Mouse (Mus musculus) limb, embryonic 11.5 days (tissue): ENCODE measurements around the gene Pld5. TPM values are rescaled to one million over a fixed set of nuclear protein-coding genes. Genes with fewer than 3 reads are reported as not detected.

Experiments
- ATAC-seq: fragments of 200-750 bp; cut with Nextera tagmentation; 2 replicates; pipeline ENCODE4 v1.8.0; 2017; ENCODE audit warnings: low read depth; ENCODE audit not compliant: insufficient number of reproducible peaks, low FRiP score, low TSS enrichment
- DNase-seq: peaks from one replicate; pipeline ENCODE4 v3.0.0-alpha.2; 2015; ENCODE audit warnings: low spot score
- H3K27ac ChIP-seq: fragments of 300-500 bp; sonication (generic); replicated peaks from 2 replicates; pipeline ENCODE4 v1.5.1; 2014; ENCODE audit warnings: low read depth, mild to moderate bottlenecking, low read length
- H3K27me3 ChIP-seq: fragments of 300-500 bp; sonication (generic); 2 replicates; pipeline ENCODE4 v1.6.1; 2014; ENCODE audit warnings: mild to moderate bottlenecking, low read length, mixed read lengths; ENCODE audit not compliant: control insufficient read depth, insufficient read depth
- H3K36me3 ChIP-seq: fragments of 300-500 bp; sonication (generic); 2 replicates; pipeline ENCODE4 v1.6.1; 2014; ENCODE audit warnings: mild to moderate bottlenecking, low read length, moderate library complexity, mixed read lengths; ENCODE audit not compliant: control insufficient read depth, insufficient read depth
- H3K4me1 ChIP-seq: fragments of 300-500 bp; sonication (generic); 2 replicates; pipeline ENCODE4 v1.6.1; 2014; ENCODE audit warnings: low read length, mixed read lengths; ENCODE audit not compliant: control insufficient read depth, insufficient read depth
- H3K4me2 ChIP-seq: fragments of 300-500 bp; sonication (generic); 2 replicates; pipeline ENCODE4 v1.6.1; 2014; ENCODE audit warnings: low read depth, mild to moderate bottlenecking, moderate library complexity; ENCODE audit not compliant: severe bottlenecking
- H3K4me3 ChIP-seq: fragments of 300-500 bp; sonication (generic); 2 replicates; pipeline ENCODE4 v1.5.1; 2014; ENCODE audit warnings: low read depth, low read length
- H3K9ac ChIP-seq: fragments of 300-500 bp; sonication (generic); 2 replicates; pipeline ENCODE4 v1.6.1; 2014; ENCODE audit warnings: mild to moderate bottlenecking, low read length
- H3K9me3 ChIP-seq: fragments of 300-500 bp; sonication (generic); 2 replicates; pipeline ENCODE4 v1.6.1; 2016; ENCODE audit warnings: low read length; ENCODE audit not compliant: control insufficient read depth
- WGBS: fragments of 180-500 bp; shearing (Covaris S2); extraction: QIAGEN DNeasy Blood & Tissue Kit; methylation state at CpG from one replicate; pipeline ENCODE4 v1.1.7; 2014; 5-methylcytosine and 5-hydroxymethylcytosine counted together
- polyA plus RNA-seq: library from polyadenylated mRNA; unstranded; fragments of >200 nt; fragmentation: Nextera tagmentation; extraction: Ambion mirVana; gene quantifications from 2 replicates; pipeline ENCODE4 v1.2.1, GENCODE M21; 2014

Pld5 gene
- 0.16 and 0.27 TPM in 2 replicates for polyA plus RNA-seq

DNA sequence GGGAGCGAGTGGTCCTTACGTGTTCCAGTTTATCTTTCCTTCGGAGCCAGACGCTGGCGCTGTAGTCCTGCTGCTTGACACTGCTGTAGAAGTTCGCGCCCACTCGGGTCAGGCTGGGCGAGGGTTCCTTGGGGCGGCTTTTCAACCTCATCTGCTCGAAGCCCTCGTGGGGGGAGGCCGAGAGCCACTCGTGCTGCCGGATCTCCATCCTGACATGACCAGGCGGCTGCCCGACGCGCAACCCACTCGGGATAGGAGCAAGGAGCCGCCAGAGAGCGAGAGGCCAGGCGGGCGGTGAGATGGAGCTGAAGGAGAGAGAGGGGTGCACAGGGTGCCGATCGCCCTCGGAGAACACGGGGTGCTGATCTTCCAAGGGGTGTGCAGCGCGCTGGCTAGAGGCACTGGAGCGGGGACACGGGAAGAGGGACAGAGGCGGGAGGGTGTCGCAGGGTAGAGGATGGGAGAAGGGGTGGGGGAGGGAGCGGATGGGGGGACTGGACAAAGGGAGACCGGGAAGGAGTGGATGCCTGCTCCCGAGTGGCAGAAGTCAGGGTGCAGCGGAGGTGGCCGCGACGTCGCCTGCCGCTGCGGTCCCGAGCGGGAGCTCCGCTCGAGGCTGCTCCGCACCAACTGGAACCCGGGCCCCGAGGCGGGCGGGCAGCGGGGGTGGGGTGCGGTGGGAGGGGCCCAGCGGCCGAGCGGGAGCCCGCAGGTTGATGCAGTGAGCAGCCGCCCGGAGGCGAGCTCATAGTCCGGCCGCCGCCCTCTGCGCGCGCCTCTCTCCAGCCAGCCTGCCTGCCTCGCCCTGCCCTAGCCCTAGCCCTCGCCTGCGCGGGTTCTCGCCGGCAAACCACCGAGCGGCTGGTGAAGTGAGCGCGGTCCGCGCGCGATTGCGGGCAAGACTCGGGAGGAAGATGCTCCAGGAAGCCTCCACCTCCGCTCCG is at the start of gene Pld5:
Pld5 (minus strand) TSS at position 646 of the 944 bp plus-strand sequence.
- peak within 1 kb of the TSS; percentile 94 for H3K4me2 ChIP-seq
- no peaks in the 10 kb centered on the region for H3K36me3 ChIP-seq
- no peak within 1 kb of the TSS for H3K27ac ChIP-seq
- peaks cover 24% of the 10 kb centered on the region for H3K27me3 ChIP-seq
- WGBS = under 1% methylated on average over 81 of the region's 86 CpGs
- ATAC-seq (peak; percentile 90), DNase-seq (peak; percentile 69)
- no peaks in the 10 kb centered on the region for H3K9me3 ChIP-seq
- no peaks in the 10 kb centered on the region for H3K4me1 ChIP-seq
- peak within 1 kb of the TSS; percentile 54 for H3K4me3 ChIP-seq
- peak within 1 kb of the TSS; percentile 48 for H3K9ac ChIP-seq

DNA sequence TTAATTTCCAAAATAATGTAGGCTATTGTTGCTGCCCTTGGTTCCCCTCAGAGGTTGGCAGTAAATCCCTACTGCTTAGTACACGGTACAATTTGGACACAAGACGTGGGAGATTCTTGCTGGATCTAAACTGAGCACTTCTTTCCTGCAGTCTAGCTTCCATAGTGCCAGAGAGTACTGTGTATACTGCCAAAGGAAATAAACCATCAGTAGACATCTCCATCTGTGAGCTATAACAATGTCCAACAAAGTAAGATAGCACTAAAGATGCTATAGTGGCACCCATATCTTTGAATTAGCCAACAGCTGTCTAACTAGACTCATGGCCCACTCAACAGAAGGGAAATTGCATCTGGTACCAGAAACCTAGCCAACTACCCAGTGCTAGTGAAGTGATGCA is 40.0 kb upstream of the Pld5 start:
- Histone ChIP-seq H3K4me1 (no peaks in the 10 kb centered on the region), H3K9me3 (no peaks in the 10 kb centered on the region), H3K27ac (no peak overlapping the region), H3K4me2 (no peak overlapping the region), H3K36me3 (no peaks in the 10 kb centered on the region), H3K4me3 (no peak overlapping the region), H3K9ac (no peak overlapping the region), H3K27me3 (no peaks in the 10 kb centered on the region)
- DNase-seq = no peak
- no peak for ATAC-seq
- 90% methylated on average over 2 of the region's 2 CpGs for WGBS

DNA sequence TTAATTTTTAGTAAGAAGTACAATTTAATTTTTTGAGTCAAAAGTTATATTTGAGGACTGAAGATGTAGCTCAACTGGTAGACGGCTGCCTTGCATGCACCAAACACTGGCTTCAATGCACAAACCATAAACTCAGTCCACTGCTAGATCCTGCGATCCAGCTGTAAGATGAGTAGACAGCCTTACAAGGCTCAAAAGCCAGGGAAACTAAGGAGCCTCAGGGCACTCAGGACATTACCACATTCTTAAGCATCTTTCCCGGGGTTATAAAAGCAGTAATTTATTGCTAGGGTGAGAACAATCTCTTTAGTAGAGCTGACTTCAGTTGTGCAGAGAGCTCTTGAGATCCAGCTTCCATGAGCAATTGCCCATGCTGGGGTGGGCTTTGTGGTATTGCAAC is 35.1 kb upstream of the Pld5 start:
- DNase-seq = no peak
- no peak for ATAC-seq
- Histone ChIP-seq H3K4me2 (no peak overlapping the region), H3K4me3 (no peak overlapping the region), H3K9me3 (no peaks in the 10 kb centered on the region), H3K9ac (no peak overlapping the region), H3K27ac (no peak overlapping the region), H3K4me1 (no peaks in the 10 kb centered on the region), H3K36me3 (no peaks in the 10 kb centered on the region), H3K27me3 (no peaks in the 10 kb centered on the region)
- 33% methylated on average over 3 of the region's 3 CpGs for WGBS

DNA sequence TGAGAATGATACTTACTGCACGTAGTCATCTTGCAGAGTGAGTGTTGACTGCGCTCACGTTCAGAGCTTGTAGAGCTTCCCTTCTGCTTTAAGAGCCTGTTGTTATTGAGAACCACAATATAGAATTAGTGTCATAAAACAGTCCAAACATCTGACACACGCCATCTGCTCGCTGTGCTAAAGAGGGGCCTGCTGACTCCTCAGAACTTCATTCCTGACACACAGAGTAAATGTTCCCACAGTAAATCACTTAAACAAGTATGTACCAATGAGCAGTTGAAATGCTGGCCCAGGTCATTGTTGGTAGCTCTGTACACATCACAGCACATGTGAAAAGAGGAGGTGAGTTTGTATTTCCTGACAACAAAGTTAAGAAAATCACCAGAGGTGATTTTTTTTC is 14.3 kb upstream of the Pld5 start:
- 59% methylated on average over 5 of the region's 5 CpGs for WGBS
- Histone ChIP-seq H3K4me1 (no peaks in the 10 kb centered on the region), H3K4me2 (no peak overlapping the region), H3K27me3 (no peaks in the 10 kb centered on the region), H3K36me3 (no peaks in the 10 kb centered on the region), H3K27ac (no peak overlapping the region), H3K9me3 (no peaks in the 10 kb centered on the region), H3K4me3 (no peak overlapping the region), H3K9ac (no peak overlapping the region)
- DNase-seq (no peak), ATAC-seq (no peak)

DNA sequence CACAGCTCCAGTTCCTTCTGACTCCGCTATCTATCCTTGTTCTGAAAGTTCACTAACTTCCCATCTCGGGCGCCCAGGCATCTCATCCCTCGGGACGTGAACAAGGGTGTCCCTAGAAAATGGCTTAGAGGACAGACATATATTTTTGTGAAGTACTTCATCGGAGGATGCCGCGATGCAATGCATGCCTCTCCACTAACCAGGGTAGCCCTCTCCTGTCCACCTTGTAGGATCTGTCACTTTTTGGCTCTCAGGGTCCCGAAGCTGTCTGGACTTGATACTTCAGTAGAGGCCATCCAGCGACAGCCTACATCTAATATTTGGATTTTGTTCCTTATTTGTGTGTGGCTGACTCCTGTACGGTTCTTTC is 484 bp upstream of the Pld5 start:
- Histone ChIP-seq H3K9me3 (no peaks in the 10 kb centered on the region), H3K27me3 (peaks cover 24% of the 10 kb centered on the region), H3K4me3 (peak overlapping the region; percentile 54), H3K4me2 (peak overlapping the region; percentile 94), H3K4me1 (no peaks in the 10 kb centered on the region), H3K27ac (no peak overlapping the region), H3K36me3 (no peaks in the 10 kb centered on the region), H3K9ac (no peak overlapping the region; the same call in 1 of the 2 replicates)
- ATAC-seq = 0 out of 2 replicates have a peak, but pooled peaks have one; percentile 7
- no peak for DNase-seq
- WGBS = 15% methylated on average over 11 of the region's 11 CpGs

DNA sequence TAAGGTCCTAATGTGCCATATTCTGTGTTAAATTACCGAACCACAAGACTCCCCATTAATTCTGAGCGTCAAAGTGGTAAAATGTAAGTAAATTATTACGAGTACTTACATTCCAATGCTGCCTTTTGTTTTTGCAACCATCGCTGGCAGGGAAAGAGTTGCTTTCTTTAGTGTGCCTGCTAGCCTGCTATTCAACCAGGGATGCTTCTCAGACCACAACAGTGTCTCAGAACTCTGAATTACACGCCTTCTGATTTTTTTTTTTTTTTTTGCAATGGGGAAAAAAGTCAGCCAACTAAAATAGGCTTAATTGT is 26.4 kb downstream of the Pld5 start:
- H3K9ac ChIP-seq = no peak overlapping the region
- no peak overlapping the region for H3K27ac ChIP-seq
- H3K4me3 ChIP-seq = no peak overlapping the region
- no peak for ATAC-seq
- H3K9me3 ChIP-seq = no peaks in the 10 kb centered on the region
- no peaks in the 10 kb centered on the region for H3K36me3 ChIP-seq
- WGBS = 86% methylated on average over 5 of the region's 5 CpGs
- no peaks in the 10 kb centered on the region for H3K4me1 ChIP-seq
- no peak overlapping the region for H3K4me2 ChIP-seq
- DNase-seq = no peak
- H3K27me3 ChIP-seq = no peaks in the 10 kb centered on the region

DNA sequence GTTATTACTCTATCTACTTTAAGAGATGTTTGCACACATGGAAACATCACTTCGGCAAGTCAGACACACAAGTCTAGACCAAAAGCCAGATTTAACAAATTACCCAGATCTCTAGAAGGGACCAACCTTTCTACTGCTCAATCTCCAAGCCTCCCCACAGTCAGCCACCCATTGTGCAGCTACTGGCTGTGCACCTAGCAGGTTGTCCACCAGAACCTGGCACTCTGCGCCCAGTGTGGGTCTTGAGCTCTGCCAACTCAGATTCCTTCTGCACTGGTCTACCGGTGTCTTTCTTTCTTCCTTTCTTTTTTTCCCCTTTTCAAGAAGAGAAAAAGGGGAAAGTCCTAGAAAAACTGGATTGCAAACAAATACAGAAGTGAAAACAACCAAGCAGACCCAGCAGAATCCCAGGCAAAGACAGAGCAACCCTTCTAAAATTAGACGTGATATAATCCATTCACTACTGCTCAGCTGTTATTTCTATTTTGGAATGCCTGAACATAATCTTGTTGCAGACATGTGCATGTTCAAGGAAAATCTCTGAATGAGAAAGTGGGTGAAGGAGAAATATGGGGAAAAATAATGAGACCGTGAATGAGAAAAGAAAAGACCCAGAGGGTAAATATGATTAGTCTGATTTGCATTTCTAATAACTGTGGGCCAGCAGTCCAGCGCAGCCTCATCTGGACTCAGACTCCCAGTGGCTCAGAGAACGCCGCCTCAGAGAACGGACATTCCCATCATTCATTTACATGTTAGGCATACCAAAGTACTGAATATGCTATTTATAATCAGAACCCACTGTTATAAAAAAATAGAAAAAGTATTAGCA is 27.0 kb downstream of the Pld5 start:
- DNase-seq (no peak), ATAC-seq (no peak)
- H3K4me1 ChIP-seq = no peaks in the 10 kb centered on the region
- no peaks in the 10 kb centered on the region for H3K36me3 ChIP-seq
- WGBS = 88% methylated on average over 9 of the region's 9 CpGs
- no peak overlapping the region for H3K9ac ChIP-seq
- H3K4me2 ChIP-seq = no peak overlapping the region
- no peaks in the 10 kb centered on the region for H3K27me3 ChIP-seq
- H3K27ac ChIP-seq = no peak overlapping the region
- no peaks in the 10 kb centered on the region for H3K9me3 ChIP-seq
- no peak overlapping the region for H3K4me3 ChIP-seq

DNA sequence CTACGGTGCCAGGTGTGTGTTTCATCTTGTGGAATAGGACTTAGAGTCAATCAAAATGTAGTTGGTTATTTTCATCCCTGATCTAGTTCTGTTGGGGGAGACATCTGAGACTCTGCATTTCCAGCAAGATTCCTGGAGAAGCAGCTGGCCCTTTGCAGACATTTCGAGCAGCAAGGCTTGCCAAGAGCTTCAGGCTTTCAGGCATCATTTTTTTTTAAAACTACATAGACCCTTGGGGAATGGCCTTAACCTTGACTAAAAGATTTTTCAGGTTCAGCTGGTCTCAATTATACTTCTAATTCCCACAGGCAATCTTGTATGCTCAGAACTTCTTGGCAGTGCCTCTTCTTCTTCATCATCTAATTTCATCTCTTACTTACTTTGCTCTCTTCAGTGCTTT is 35.9 kb downstream of the Pld5 start:
- H3K27me3 ChIP-seq = no peaks in the 10 kb centered on the region
- no peaks in the 10 kb centered on the region for H3K36me3 ChIP-seq
- H3K4me3 ChIP-seq = no peak overlapping the region
- H3K4me2 ChIP-seq = no peak overlapping the region
- DNase-seq (no peak), ATAC-seq (no peak)
- 90% methylated on average over 2 of the region's 2 CpGs for WGBS
- no peak overlapping the region for H3K9ac ChIP-seq
- no peaks in the 10 kb centered on the region for H3K9me3 ChIP-seq
- no peak overlapping the region for H3K27ac ChIP-seq
- no peaks in the 10 kb centered on the region for H3K4me1 ChIP-seq
